Mouse (Mus musculus) ES-E14 (cell line): ENCODE results near the gene Litaf. TPM values are rescaled to one million over a fixed set of nuclear protein-coding genes. Genes with fewer than 3 reads are reported as not detected.

Source experiments
- DNase-seq: peaks from one replicate; pipeline ENCODE4 v3.0.0-alpha.2; 2013; ENCODE audit warnings: low read depth, low spot score
- H3K27ac ChIP-seq: 2 replicates; pipeline ENCODE4 v1.5.1; 2012; ENCODE audit warnings: low read depth, mild to moderate bottlenecking, low read length, moderate library complexity, mixed read lengths; ENCODE audit not compliant: poor library complexity, insufficient read depth, severe bottlenecking
- H3K36me3 ChIP-seq: 2 replicates; pipeline ENCODE4 v1.6.1; 2012; ENCODE audit warnings: mild to moderate bottlenecking, low read length, moderate library complexity, mixed read lengths; ENCODE audit not compliant: control insufficient read depth, poor library complexity, insufficient read depth, severe bottlenecking
- H3K4me1 ChIP-seq, 2 experiments: fragments of 150-350 bp in 1 of 2; sonication (generic) in 1 of 2; 2 replicates each; pipeline ENCODE4 v1.6.1; 2012; ENCODE audit warnings: low read length in 2 of 2, mild to moderate bottlenecking in 1 of 2, mixed read lengths in 1 of 2; ENCODE audit not compliant: control insufficient read depth in 2 of 2, insufficient read depth in 2 of 2, poor library complexity in 1 of 2
- H3K4me3 ChIP-seq, 2 experiments: fragments of 150-350 bp in 1 of 2; sonication (generic) in 1 of 2; 2 replicates each; pipeline ENCODE4 v1.5.1; 2012; ENCODE audit warnings: low read length in 2 of 2, low read depth in 1 of 2, mild to moderate bottlenecking in 1 of 2, mixed read lengths in 1 of 2; ENCODE audit not compliant: insufficient read depth in 1 of 2, poor library complexity in 1 of 2, severe bottlenecking in 1 of 2
- H3K9ac ChIP-seq: 2 replicates; pipeline ENCODE4 v1.6.1; 2012; ENCODE audit warnings: low read depth, mild to moderate bottlenecking, low read length, mixed read lengths; ENCODE audit not compliant: poor library complexity, insufficient read depth, severe bottlenecking
- H3K9me3 ChIP-seq: fragments of 150-350 bp; sonication (generic); 2 replicates; pipeline ENCODE4 v1.6.1; 2012; ENCODE audit warnings: low read depth, mild to moderate bottlenecking, low read length; ENCODE audit not compliant: control insufficient read depth, insufficient read depth
- CHD2 ChIP-seq: IDR thresholded peaks from 2 replicates; pipeline ENCODE4 v1.6.1; 2014; ENCODE audit warnings: mild to moderate bottlenecking, low read depth, low read length, inconsistent platforms
- HCFC1 ChIP-seq: IDR thresholded peaks from 2 replicates; pipeline ENCODE4 v1.6.1; 2012; ENCODE audit warnings: low read length, inconsistent platforms, borderline replicate concordance; ENCODE audit not compliant: insufficient read depth
- MAFK ChIP-seq: IDR thresholded peaks from 2 replicates; pipeline ENCODE4 v1.6.1; 2014; ENCODE audit warnings: mild to moderate bottlenecking, low read depth, low read length, inconsistent platforms; ENCODE audit not compliant: insufficient read depth
- ZC3H11A ChIP-seq: IDR thresholded peaks from 2 replicates; pipeline ENCODE4 v1.6.1; 2012; ENCODE audit warnings: low read depth, mild to moderate bottlenecking, inconsistent platforms, low read length, borderline replicate concordance
- ZNF384 ChIP-seq: IDR thresholded peaks from 2 replicates; pipeline ENCODE4 v1.6.1; 2012; ENCODE audit warnings: low read depth, low read length, inconsistent platforms
- in situ Hi-C, 2 experiments: fragments of 600-800 bp; cut with MboI; formaldehyde crosslinking; loops; one replicate each; pipeline ENCODE4 v1.15.1; 2025; ENCODE audit warnings: low sequenced_read_pairs in 2 of 2, inconsistent platforms in 1 of 2; ENCODE audit not compliant: unreplicated experiment in 2 of 2
- total RNA-seq: library from RNA; depleted of rRNA; stranded (reverse); fragments of 300-350 nt; gene quantifications from 2 replicates; pipeline ENCODE4 v1.2.3, GENCODE M21; 2012

Gene Litaf
- total RNA-seq, 1 experiment, result 25.9 TPM

- Histone ChIP-seq H3K9ac (no peak overlapping the region), H3K27ac (no peak overlapping the region), H3K9me3 (no peaks in the 10 kb centered on the region), H3K4me1 (peaks cover 0 to 2% of the 10 kb centered on the region in 2 experiments; a peak in 1 of 4 replicates), H3K36me3 (no peaks in the 10 kb centered on the region), H3K4me3 (peak overlapping the region; percentile 53 to 66; a peak in 3 of 4 replicates)
- DNase-seq, result no peak
- TF ChIP-seq HCFC1, result no peak
- TF ChIP-seq ZNF384, result no peak
- TF ChIP-seq MAFK, result no peak
- no peak for TF ChIP-seq ZC3H11A
- no peak for TF ChIP-seq CHD2
- in situ Hi-C loops, result no loop called here
Observed at GRCm38 (mm10) chr16:11065431-11065830, 526 bp downstream of the Litaf start.

GRCm38 (mm10) chr16:11064742-11065141 lies 1.2 kb downstream of the Litaf start:
- no peaks in the 10 kb centered on the region for H3K9me3 ChIP-seq
- no peaks in the 10 kb centered on the region for H3K36me3 ChIP-seq
- DNase-seq, result no peak
- H3K4me3 ChIP-seq, result no peak overlapping the region
- peaks cover 0 to 2% of the 10 kb centered on the region in 2 experiments; a peak in 1 of 4 replicates for H3K4me1 ChIP-seq
- no peak overlapping the region for H3K27ac ChIP-seq
- in situ Hi-C loops, result no loop called here
- TF ChIP-seq ZNF384 (no peak), HCFC1 (no peak), ZC3H11A (no peak), MAFK (no peak), CHD2 (no peak)
- H3K9ac ChIP-seq, result no peak overlapping the region

GRCm38 (mm10) chr16:11064341-11064740 lies 1.6 kb downstream of the Litaf start:
- H3K9me3 ChIP-seq, result no peaks in the 10 kb centered on the region
- DNase-seq, result no peak

GRCm38 (mm10) chr16:11062794-11063721 lies 2.9 kb downstream of the Litaf start:
- no peak for DNase-seq
- Histone ChIP-seq H3K9ac (no peak overlapping the region), H3K4me1 (peaks cover 0 to 2% of the 10 kb centered on the region in 2 experiments; a peak in 1 of 4 replicates), H3K27ac (no peak overlapping the region; the same call in 1 of the 2 replicates), H3K4me3 (no peak overlapping the region), H3K36me3 (no peaks in the 10 kb centered on the region), H3K9me3 (no peaks in the 10 kb centered on the region)
- in situ Hi-C loops, result no loop called here
- no peak for TF ChIP-seq ZNF384
- TF ChIP-seq CHD2, result no peak
- no peak for TF ChIP-seq MAFK
- no peak for TF ChIP-seq HCFC1
- no peak for TF ChIP-seq ZC3H11A

More at GRCm38 (mm10) chr16:11064341-11064740, 1.6 kb downstream of the Litaf start:
- H3K9ac ChIP-seq, result no peak overlapping the region
- no peak overlapping the region for H3K4me3 ChIP-seq
- in situ Hi-C loops, result no loop called here
- no peak overlapping the region for H3K27ac ChIP-seq
- TF ChIP-seq CHD2 (no peak), ZNF384 (no peak), MAFK (no peak), HCFC1 (no peak), ZC3H11A (no peak)
- peaks cover 0 to 2% of the 10 kb centered on the region in 2 experiments; a peak in 1 of 4 replicates for H3K4me1 ChIP-seq
- H3K36me3 ChIP-seq, result no peaks in the 10 kb centered on the region
